Mouse (Mus musculus): ENCODE measurements around the gene Stk11. TPM values are rescaled to one million over a fixed set of nuclear protein-coding genes. Genes with fewer than 3 reads are reported as not detected.
A peak's percentile ranks its signal among the peaks of the same experiment; 100 is the strongest.

The Stk11 gene
- polyA plus RNA-seq, 1 experiment from 2014 or later, result 27.0 TPM

GRCm38 (mm10) chr10:80174705-80175104, 59.1 kb downstream of the Stk11 start:
- H3K9ac ChIP-seq (ENCODE audit: low read length), result no peak overlapping the region
- peaks cover 8% of the 10 kb centered on the region for H3K4me1 ChIP-seq (replicated peaks; ENCODE audit: control insufficient read depth, insufficient read depth, low read length)
- H3K27ac ChIP-seq (ENCODE audit: low read depth), result no peak overlapping the region
- no peak for ATAC-seq (replicated peaks; ENCODE audit: low FRiP score, low TSS enrichment, low read depth)
- no peaks in the 10 kb centered on the region for H3K27me3 ChIP-seq (replicated peaks; ENCODE audit: control insufficient read depth, insufficient read depth, low read length)
- H3K36me3 ChIP-seq (ENCODE audit: control insufficient read depth, insufficient read depth, low read length), result peaks cover 27% of the 10 kb centered on the region
- no peak for DNase-seq (ENCODE audit: low spot score)
- H3K4me3 ChIP-seq (ENCODE audit: low read depth, low read length), result no peak overlapping the region
- no peak overlapping the region for H3K4me2 ChIP-seq (ENCODE audit: low read length)
- 64% methylated on average over 2 of the region's 2 CpGs for WGBS
- H3K9me3 ChIP-seq (ENCODE audit: control insufficient read depth, low read length), result no peaks in the 10 kb centered on the region

- Histone ChIP-seq H3K4me2 (ENCODE audit: low read length) (no peak overlapping the region), H3K27me3 (replicated peaks; ENCODE audit: control insufficient read depth, insufficient read depth, low read length) (no peaks in the 10 kb centered on the region), H3K4me1 (replicated peaks; ENCODE audit: control insufficient read depth, insufficient read depth, low read length) (peaks cover 16% of the 10 kb centered on the region), H3K36me3 (ENCODE audit: control insufficient read depth, insufficient read depth, low read length) (peaks cover 18% of the 10 kb centered on the region), H3K9me3 (ENCODE audit: control insufficient read depth, low read length) (no peaks in the 10 kb centered on the region), H3K4me3 (ENCODE audit: low read depth, low read length) (no peak overlapping the region), H3K9ac (ENCODE audit: low read length) (no peak overlapping the region), H3K27ac (ENCODE audit: low read depth) (no peak overlapping the region)
- DNase-seq (ENCODE audit: low spot score) (no peak), ATAC-seq (replicated peaks; ENCODE audit: low FRiP score, low TSS enrichment, low read depth) (no peak)
- WGBS, result 29% methylated on average over 4 of the region's 4 CpGs
Observed at GRCm38 (mm10) chr10:80175536-80176269, 60.1 kb downstream of the Stk11 start.

- H3K27ac ChIP-seq (ENCODE audit: low read depth), result no peak overlapping the region
- peaks cover 11% of the 10 kb centered on the region for H3K36me3 ChIP-seq (ENCODE audit: control insufficient read depth, insufficient read depth, low read length)
- no peak overlapping the region for H3K4me3 ChIP-seq (ENCODE audit: low read depth, low read length)
- H3K4me1 ChIP-seq (replicated peaks; ENCODE audit: control insufficient read depth, insufficient read depth, low read length), result peaks cover 21% of the 10 kb centered on the region
- H3K9me3 ChIP-seq (ENCODE audit: control insufficient read depth, low read length), result no peaks in the 10 kb centered on the region
- H3K4me2 ChIP-seq (ENCODE audit: low read length), result no peak overlapping the region
- 89% methylated on average over 5 of the region's 5 CpGs for WGBS
- DNase-seq (ENCODE audit: low spot score) (no peak), ATAC-seq (replicated peaks; ENCODE audit: low FRiP score, low TSS enrichment, low read depth) (no peak)
- H3K27me3 ChIP-seq (replicated peaks; ENCODE audit: control insufficient read depth, insufficient read depth, low read length), result no peaks in the 10 kb centered on the region
- no peak overlapping the region for H3K9ac ChIP-seq (ENCODE audit: low read length)
Observed at GRCm38 (mm10) chr10:80176270-80176834, 60.7 kb downstream of the Stk11 start.

GRCm38 (mm10) chr10:80177441-80178279, 62.1 kb downstream of the Stk11 start:
- DNase-seq (ENCODE audit: low spot score), result no peak
- H3K9ac ChIP-seq (ENCODE audit: low read length), result no peak overlapping the region
- WGBS, result 79% methylated on average over 7 of the region's 7 CpGs
- H3K4me2 ChIP-seq (ENCODE audit: low read length), result no peak overlapping the region
- H3K9me3 ChIP-seq (ENCODE audit: control insufficient read depth, low read length), result no peaks in the 10 kb centered on the region
- no peak overlapping the region for H3K4me3 ChIP-seq (ENCODE audit: low read depth, low read length)
- H3K27me3 ChIP-seq (replicated peaks; ENCODE audit: control insufficient read depth, insufficient read depth, low read length), result no peaks in the 10 kb centered on the region
- H3K27ac ChIP-seq (ENCODE audit: low read depth), result no peak overlapping the region
- peaks cover 4% of the 10 kb centered on the region for H3K36me3 ChIP-seq (ENCODE audit: control insufficient read depth, insufficient read depth, low read length)
- ATAC-seq (replicated peaks; ENCODE audit: low FRiP score, low TSS enrichment, low read depth), result no peak
- H3K4me1 ChIP-seq (replicated peaks; ENCODE audit: control insufficient read depth, insufficient read depth, low read length), result peaks cover 14% of the 10 kb centered on the region

- ATAC-seq (replicated peaks; ENCODE audit: low FRiP score, low TSS enrichment, low read depth) (peak; percentile 44), DNase-seq (ENCODE audit: low spot score) (no peak)
- Histone ChIP-seq H3K4me2 (ENCODE audit: low read length) (peak within 1 kb of the TSS; percentile 71), H3K9ac (ENCODE audit: low read length) (peak within 1 kb of the TSS; percentile 83), H3K27ac (ENCODE audit: low read depth) (peak within 1 kb of the TSS; percentile 54), H3K36me3 (ENCODE audit: control insufficient read depth, insufficient read depth, low read length) (peaks cover 10% of the 10 kb centered on the region), H3K9me3 (ENCODE audit: control insufficient read depth, low read length) (no peaks in the 10 kb centered on the region), H3K27me3 (replicated peaks; ENCODE audit: control insufficient read depth, insufficient read depth, low read length) (no peaks in the 10 kb centered on the region), H3K4me1 (replicated peaks; ENCODE audit: control insufficient read depth, insufficient read depth, low read length) (peaks cover 14% of the 10 kb centered on the region), H3K4me3 (ENCODE audit: low read depth, low read length) (peak within 1 kb of the TSS; percentile 70)
- 1% methylated on average over 94 of the region's 106 CpGs for whole genome bisulfite sequencing
Observed at GRCm38 (mm10) chr10:80179068-80180051, 63.8 kb downstream of the Stk11 start, which contains the start of gene Efna2. TSS of gene Efna2 (plus strand) at chr10:80179482.

Other genes starting within 250 kb of the Stk11 start
- 5.2 and 5.9 TPM in 2 replicates for gene Prtn3, start 241.3 kb upstream of the Stk11 start, polyA plus RNA-seq (2014; fragmentation: Nextera tagmentation; extraction: Ambion mirVana)
- gene Plppr3, start 241.2 kb upstream of the Stk11 start, polyA plus RNA-seq (2014; fragmentation: Nextera tagmentation; extraction: Ambion mirVana), result 38.8 and 46.4 TPM in 2 replicates
- gene Elane, start 229.6 kb upstream of the Stk11 start, polyA plus RNA-seq (2014; fragmentation: Nextera tagmentation; extraction: Ambion mirVana), result 0.55 TPM in 1 of 2 replicates, not detected in the other
- gene Cfd, start 224.9 kb upstream of the Stk11 start, polyA plus RNA-seq (2014; fragmentation: Nextera tagmentation; extraction: Ambion mirVana), result not detected in 2 replicates
- 42.0 and 46.3 TPM in 2 replicates for gene Med16, start 206.9 kb upstream of the Stk11 start, polyA plus RNA-seq (2014; fragmentation: Nextera tagmentation; extraction: Ambion mirVana)
- not detected in 2 replicates for gene Gm26602, start 204.9 kb upstream of the Stk11 start, polyA plus RNA-seq (2014; fragmentation: Nextera tagmentation; extraction: Ambion mirVana)
- gene Kiss1r, start 198.8 kb upstream of the Stk11 start, polyA plus RNA-seq (2014; fragmentation: Nextera tagmentation; extraction: Ambion mirVana), result 0.46 and 0.51 TPM in 2 replicates
- 122 and 126 TPM in 2 replicates for gene R3hdm4, start 194.6 kb upstream of the Stk11 start, polyA plus RNA-seq (2014; fragmentation: Nextera tagmentation; extraction: Ambion mirVana)
- 12.7 and 14.4 TPM in 2 replicates for gene Arid3a, start 188.8 kb upstream of the Stk11 start, polyA plus RNA-seq (2014; fragmentation: Nextera tagmentation; extraction: Ambion mirVana)
- gene Wdr18, start 155.7 kb upstream of the Stk11 start, polyA plus RNA-seq (2014; fragmentation: Nextera tagmentation; extraction: Ambion mirVana), result 126 and 134 TPM in 2 replicates
- gene Grin3b, start 145.1 kb upstream of the Stk11 start, polyA plus RNA-seq (2014; fragmentation: Nextera tagmentation; extraction: Ambion mirVana), result 0.23 and 0.28 TPM in 2 replicates
- 14.4 and 17.5 TPM in 2 replicates for gene Tmem259, start 131.5 kb upstream of the Stk11 start, polyA plus RNA-seq (2014; fragmentation: Nextera tagmentation; extraction: Ambion mirVana)
- 320 and 368 TPM in 2 replicates for gene Cnn2, start 127.2 kb upstream of the Stk11 start, polyA plus RNA-seq (2014; fragmentation: Nextera tagmentation; extraction: Ambion mirVana)
- 3.7 and 3.8 TPM in 2 replicates for gene Abca7, start 119.3 kb upstream of the Stk11 start, polyA plus RNA-seq (2014; fragmentation: Nextera tagmentation; extraction: Ambion mirVana)
- gene Arhgap45, start 99.2 kb upstream of the Stk11 start, polyA plus RNA-seq (2014; fragmentation: Nextera tagmentation; extraction: Ambion mirVana), result 6.8 and 8.0 TPM in 2 replicates
- 255 and 274 TPM in 2 replicates for gene Polr2e, start 76.0 kb upstream of the Stk11 start, polyA plus RNA-seq (2014; fragmentation: Nextera tagmentation; extraction: Ambion mirVana)
- gene Gpx4, start 68.6 kb upstream of the Stk11 start, polyA plus RNA-seq (2014; fragmentation: Nextera tagmentation; extraction: Ambion mirVana), result 607 and 623 TPM in 2 replicates
- 14.1 TPM in 2 replicates for gene Sbno2, start 10.2 kb upstream of the Stk11 start, polyA plus RNA-seq (2014; fragmentation: Nextera tagmentation; extraction: Ambion mirVana)
- 590 and 627 TPM in 2 replicates for gene Atp5d, start 22.8 kb downstream of the Stk11 start, polyA plus RNA-seq (2014; fragmentation: Nextera tagmentation; extraction: Ambion mirVana)
- 7.1 and 8.5 TPM in 2 replicates for gene Cbarp, start 25.0 kb downstream of the Stk11 start, polyA plus RNA-seq (2014; fragmentation: Nextera tagmentation; extraction: Ambion mirVana)
- gene Midn, start 32.5 kb downstream of the Stk11 start, polyA plus RNA-seq (2014; fragmentation: Nextera tagmentation; extraction: Ambion mirVana), result 25.5 and 28.9 TPM in 2 replicates
- gene Cirbp, start 50.2 kb downstream of the Stk11 start, polyA plus RNA-seq (2014; fragmentation: Nextera tagmentation; extraction: Ambion mirVana), result 76.4 and 81.6 TPM in 2 replicates
- 15.8 and 16.7 TPM in 2 replicates for gene 1600002K03Rik, start 57.1 kb downstream of the Stk11 start, polyA plus RNA-seq (2014; fragmentation: Nextera tagmentation; extraction: Ambion mirVana)
- 10.2 and 12.2 TPM in 2 replicates for gene Efna2, start 63.7 kb downstream of the Stk11 start, polyA plus RNA-seq (2014; fragmentation: Nextera tagmentation; extraction: Ambion mirVana)
- gene Mum1, start 110.6 kb downstream of the Stk11 start, polyA plus RNA-seq (2014; fragmentation: Nextera tagmentation; extraction: Ambion mirVana), result 61.3 and 66.5 TPM in 2 replicates
- 453 and 498 TPM in 2 replicates for gene Ndufs7, start 133.3 kb downstream of the Stk11 start, polyA plus RNA-seq (2014; fragmentation: Nextera tagmentation; extraction: Ambion mirVana)
- 34.1 and 61.2 TPM in 2 replicates for gene Gamt, start 145.2 kb downstream of the Stk11 start, polyA plus RNA-seq (2014; fragmentation: Nextera tagmentation; extraction: Ambion mirVana)
- 42.3 and 45.7 TPM in 2 replicates for gene Dazap1, start 145.7 kb downstream of the Stk11 start, polyA plus RNA-seq (2014; fragmentation: Nextera tagmentation; extraction: Ambion mirVana)
- gene Rps15, start 176.7 kb downstream of the Stk11 start, polyA plus RNA-seq (2014; fragmentation: Nextera tagmentation; extraction: Ambion mirVana), result 1,236 and 1,315 TPM in 2 replicates
- 7.8 and 9.1 TPM in 2 replicates for gene Apc2, start 180.2 kb downstream of the Stk11 start, polyA plus RNA-seq (2014; fragmentation: Nextera tagmentation; extraction: Ambion mirVana)
- gene 2310011J03Rik, start 204.7 kb downstream of the Stk11 start, polyA plus RNA-seq (2014; fragmentation: Nextera tagmentation; extraction: Ambion mirVana), result 43.4 and 45.2 TPM in 2 replicates
- gene Pcsk4, start 213.7 kb downstream of the Stk11 start, polyA plus RNA-seq (2014; fragmentation: Nextera tagmentation; extraction: Ambion mirVana), result 6.8 and 7.3 TPM in 2 replicates
- 42.4 and 58.1 TPM in 2 replicates for gene Reep6, start 214.2 kb downstream of the Stk11 start, polyA plus RNA-seq (2014; fragmentation: Nextera tagmentation; extraction: Ambion mirVana)
- gene Adamtsl5, start 232.6 kb downstream of the Stk11 start, polyA plus RNA-seq (2014; fragmentation: Nextera tagmentation; extraction: Ambion mirVana), result 8.1 and 8.7 TPM in 2 replicates
- gene Plk5, start 240.7 kb downstream of the Stk11 start, polyA plus RNA-seq (2014; fragmentation: Nextera tagmentation; extraction: Ambion mirVana), result 0.22 and 0.32 TPM in 2 replicates

Data from intestine, embryonic 14.5 days (tissue).